Mouse (Mus musculus) hindlimb bud, embryonic 11.5 days (tissue): ENCODE results near the gene Foxg1.

ENCODE experiments used
- DNase-seq: peaks from one replicate; pipeline ENCODE4 v3.0.0-alpha.2; 2012; ENCODE audit warnings: low read depth, low spot score; ENCODE audit errors: extremely low spot score

Gene Foxg1

GRCm38 (mm10) chr12:49400853-49401118 lies 18.3 kb downstream of the Foxg1 start:
- no peak for DNase-seq

- no peak for DNase-seq
Observed at GRCm38 (mm10) chr12:49401119-49401795, 18.8 kb downstream of the Foxg1 start.

- no peak for DNase-seq
Observed at GRCm38 (mm10) chr12:49401796-49402130, 19.3 kb downstream of the Foxg1 start.

- DNase-seq = no peak
Observed at GRCm38 (mm10) chr12:49409833-49410232, 27.4 kb downstream of the Foxg1 start.

- no peak for DNase-seq
Observed at GRCm38 (mm10) chr12:49417963-49418362, 35.5 kb downstream of the Foxg1 start.
